Mouse (Mus musculus) brain, embryonic 14.5 days (tissue): Measurements from ENCODE around the gene Gm28043.

Source experiments
- CTCF ChIP-seq: fragments of 200-500 bp; IDR thresholded peaks from 2 replicates; pipeline ENCODE4 v1.5.1; 2012; ENCODE audit warnings: inconsistent platforms, mild to moderate bottlenecking, moderate library complexity, borderline replicate concordance; ENCODE audit not compliant: insufficient read depth, insufficient read length; ENCODE audit errors: extremely low read depth
- POLR2A ChIP-seq: fragments of 200-500 bp; IDR thresholded peaks from 2 replicates; pipeline ENCODE4 v1.6.1; 2012; ENCODE audit warnings: mild to moderate bottlenecking, inconsistent platforms, borderline replicate concordance; ENCODE audit not compliant: poor library complexity, insufficient read depth, insufficient read length, severe bottlenecking; ENCODE audit errors: extremely low read depth

GRCm38 (mm10) chr17:29627285-29627684, 12.6 kb downstream of the Gm28043 start:
- TF ChIP-seq CTCF = no peak
- no peak for TF ChIP-seq POLR2A
